Mouse (Mus musculus): ENCODE measurements around the gene Scarb1.

DNA sequence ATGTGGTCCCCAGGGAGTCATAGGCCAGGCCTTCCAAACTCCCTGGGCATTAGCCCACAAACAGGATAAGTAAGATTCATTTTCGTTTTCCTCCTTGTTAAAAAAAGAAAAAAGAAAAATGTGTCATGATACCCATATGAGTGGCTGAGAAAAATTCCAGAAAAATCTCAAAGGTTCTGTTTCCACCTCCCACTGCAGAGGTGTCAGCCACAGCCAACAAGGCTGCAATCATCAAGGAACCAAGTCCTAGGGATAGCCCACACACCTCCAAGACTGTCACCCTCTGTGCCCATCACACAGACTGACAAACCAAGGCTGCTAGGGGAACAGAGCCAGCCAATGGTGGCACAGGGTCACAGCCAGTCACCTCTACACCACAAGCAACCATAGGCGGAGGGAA lies 111.8 kb downstream of the Scarb1 start:
- TF ChIP-seq EP300 (IDR thresholded peaks at IDR 0.05) (no peak), CTCF (IDR thresholded peaks at IDR 0.05) (no peak)

All from lung, postnatal 0 days (tissue).